Mouse (Mus musculus) Patski (cell line): ENCODE measurements around the gene Atp6v1b1. TPM values are rescaled to one million over a fixed set of nuclear protein-coding genes. Genes with fewer than 3 reads are reported as not detected.

ENCODE experiments used
- ATAC-seq: fragments of 100-300 bp; one replicate; pipeline ENCODE4 v1.8.0; 2021
- CTCF ChIA-PET: fragments of 350-600 bp; sonication (Branson Sonifier 250); formaldehyde crosslinking; loops from one replicate; lab custom pipeline; 2022; ENCODE audit warnings: inconsistent platforms; lab: Charles Lee
- POLR2A ChIA-PET: fragments of 350-600 bp; sonication (Branson Sonifier 250); formaldehyde crosslinking; loops from one replicate; lab custom pipeline; 2022; ENCODE audit warnings: antibody characterized with exemption, inconsistent platforms; lab: Charles Lee
- DNase-seq: peaks from one replicate; pipeline ENCODE4 v3.0.0-alpha.2; 2011; ENCODE audit warnings: low read depth, low spot score
- H3K27me3 ChIP-seq: fragments of 371-371 bp; one replicate; pipeline ENCODE4 v1.5.1; 2021
- CTCF ChIP-seq: fragments of 100-300 bp; IDR thresholded peaks from one replicate; pipeline ENCODE4 v1.5.1; 2021
- in situ Hi-C: fragments of 300-500 bp; cut with MboI; formaldehyde crosslinking; loops from 3 replicates; pipeline ENCODE4 v1.11.1; 2018; ENCODE audit warnings: low pct_unique_long_range_greater_than_20kb, mixed read lengths
- polyA plus RNA-seq: library from polyadenylated mRNA; unstranded; gene quantifications from one replicate; pipeline ENCODE4 v1.2.3, GENCODE M21; 2021

Atp6v1b1 gene
- polyA plus RNA-seq, result not detected

DNA sequence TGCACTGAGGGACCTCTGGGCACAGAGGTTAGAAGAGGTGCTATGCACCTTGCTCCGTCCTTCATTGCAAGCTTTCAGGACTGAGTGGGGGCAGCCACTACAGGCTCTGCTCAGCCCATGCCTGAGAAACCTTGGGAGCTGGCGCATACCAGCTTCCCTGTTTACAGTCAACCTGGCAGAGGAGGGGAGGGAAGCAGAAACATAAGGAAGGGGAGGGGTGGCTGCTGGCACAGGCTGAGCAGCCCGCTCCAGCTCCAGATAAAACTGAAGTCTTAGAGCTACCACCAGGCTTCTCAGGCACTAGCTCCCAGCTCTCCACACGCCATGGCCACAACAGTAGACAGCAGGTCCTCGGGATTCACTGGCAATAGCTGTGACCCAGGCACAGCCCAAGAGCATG lies at the start of gene Atp6v1b1:
Gene Atp6v1b1, plus strand, starts transcription at position 230 of the 400 bp plus-strand sequence.
- POLR2A ChIA-PET, result no interaction called here
- no peak for ATAC-seq
- no peak for TF ChIP-seq CTCF

DNA sequence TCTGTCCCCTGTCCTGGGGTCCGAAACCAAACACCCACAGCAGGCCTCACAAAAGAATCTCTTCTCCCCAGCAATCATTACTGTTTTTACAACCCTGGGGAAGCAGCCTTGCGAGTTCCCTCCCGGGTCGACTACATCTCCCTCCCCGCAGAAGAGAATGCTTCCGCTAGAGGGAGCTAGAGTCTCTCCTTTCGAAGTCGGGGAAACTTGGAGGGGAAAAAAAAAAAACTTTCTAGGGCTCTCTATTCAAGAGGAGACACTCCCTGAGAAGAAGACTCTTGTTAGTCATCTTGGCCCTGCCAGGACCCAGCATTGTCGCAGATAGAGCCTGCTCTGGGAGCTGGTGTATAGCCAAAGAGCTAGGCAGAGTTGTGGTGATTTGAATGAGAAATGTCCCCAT lies 49.0 kb upstream of the Atp6v1b1 start:
- ATAC-seq (no peak), DNase-seq (no peak)
- in situ Hi-C loops, result loop anchor here (5.0 kb wide), 1 partner anchor 83 kb away; the partner anchor contains the start of gene Tex261
- H3K27me3 ChIP-seq, result peaks cover 64% of the 10 kb centered on the region
- TF ChIP-seq CTCF, result peak; percentile 76
- ChIA-PET POLR2A (no interaction called here), CTCF (interaction anchor here (0.6 to 2.0 kb wide), 13 partner anchors 10 to 87 kb away, joined by 3 to 13 read pairs (median 3); no protein-coding TSS in a partner anchor)

More for the DNA sequence above, at the start of gene Atp6v1b1:
- CTCF ChIA-PET, result no interaction called here
- DNase-seq, result no peak
- H3K27me3 ChIP-seq, result peaks cover 21% of the 10 kb centered on the region
- in situ Hi-C loops, result no loop called here

DNA sequence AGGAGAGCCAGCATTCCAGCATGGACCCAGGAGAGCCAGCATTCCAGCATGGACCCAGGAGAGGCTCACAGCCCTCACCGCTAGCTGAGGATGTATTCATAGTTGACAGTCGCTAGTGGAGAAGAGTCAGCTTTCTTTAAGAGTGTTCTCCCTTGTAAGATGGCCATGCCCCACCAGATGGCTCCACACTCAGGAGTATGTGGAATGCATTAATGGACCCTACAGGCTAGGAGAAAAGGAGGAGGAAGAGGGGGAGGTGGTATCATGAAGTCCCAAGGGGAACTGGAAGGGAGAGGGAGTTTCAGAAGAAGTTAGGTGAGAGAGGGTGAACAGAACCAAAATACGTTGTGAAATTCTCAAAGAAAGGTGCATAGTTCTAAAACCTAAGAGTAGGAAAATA lies 47.1 kb upstream of the Atp6v1b1 start:
- peaks cover 65% of the 10 kb centered on the region for H3K27me3 ChIP-seq
- no peak for ATAC-seq
- no peak for DNase-seq
- ChIA-PET POLR2A (no interaction called here), CTCF (interaction anchor here (1.2 to 1.9 kb wide), 2 partner anchors 15 to 35 kb away, joined by 3 to 6 read pairs; no protein-coding TSS in a partner anchor)
- in situ Hi-C loops, result no loop called here
- no peak for TF ChIP-seq CTCF

DNA sequence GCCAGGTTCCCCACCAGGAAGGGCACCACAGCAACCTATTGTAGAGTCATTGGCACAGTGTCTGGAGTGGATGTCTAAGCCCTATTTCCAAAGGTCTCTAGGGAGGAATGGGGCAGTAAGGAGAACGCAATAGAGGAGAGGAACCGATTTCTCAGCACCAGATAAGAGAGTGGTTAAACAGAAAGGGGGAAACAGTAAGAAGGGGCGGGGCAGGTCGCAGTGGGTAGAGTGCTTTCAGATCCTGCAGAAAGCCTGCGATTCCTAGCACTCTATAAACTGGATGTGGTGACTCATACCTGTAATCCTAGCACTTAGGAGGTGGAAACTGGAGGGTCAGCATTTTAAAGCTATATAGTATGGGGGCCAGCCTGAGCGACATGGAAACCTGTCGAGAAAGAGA lies 46.1 kb upstream of the Atp6v1b1 start:
- ChIA-PET CTCF (interaction anchor here (1.2 kb wide), 1 partner anchor 14 kb away, joined by 3 read pairs; no protein-coding TSS in a partner anchor), POLR2A (no interaction called here)
- in situ Hi-C loops, result no loop called here
- peaks cover 72% of the 10 kb centered on the region for H3K27me3 ChIP-seq
- no peak for TF ChIP-seq CTCF
- ATAC-seq, result no peak
- no peak for DNase-seq

DNA sequence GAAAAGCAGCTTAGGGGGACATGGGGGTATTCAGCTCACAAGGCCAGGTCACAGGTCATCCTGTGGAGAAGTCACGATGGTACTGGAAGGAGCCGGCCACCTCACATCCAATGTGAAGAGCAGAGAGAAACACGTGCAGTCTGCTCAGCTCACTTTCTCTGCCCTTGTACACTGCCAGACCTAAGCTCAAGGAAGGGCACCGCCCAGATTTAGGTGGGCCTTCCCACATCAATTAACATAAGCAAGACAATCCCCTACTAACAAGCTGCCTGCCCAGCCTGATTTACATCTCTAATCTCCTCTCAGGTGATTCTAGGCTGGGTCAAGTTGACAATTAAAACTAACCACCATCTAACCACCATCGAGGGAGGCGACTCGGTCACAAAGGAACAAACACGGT lies 44.9 kb upstream of the Atp6v1b1 start:
- DNase-seq (no peak), ATAC-seq (no peak)
- H3K27me3 ChIP-seq, result peaks cover 74% of the 10 kb centered on the region
- TF ChIP-seq CTCF, result no peak
- ChIA-PET POLR2A (no interaction called here), CTCF (interaction anchor here (1.1 kb wide), 1 partner anchor 33 kb away, joined by 3 read pairs; no protein-coding TSS in a partner anchor)
- in situ Hi-C loops, result no loop called here

DNA sequence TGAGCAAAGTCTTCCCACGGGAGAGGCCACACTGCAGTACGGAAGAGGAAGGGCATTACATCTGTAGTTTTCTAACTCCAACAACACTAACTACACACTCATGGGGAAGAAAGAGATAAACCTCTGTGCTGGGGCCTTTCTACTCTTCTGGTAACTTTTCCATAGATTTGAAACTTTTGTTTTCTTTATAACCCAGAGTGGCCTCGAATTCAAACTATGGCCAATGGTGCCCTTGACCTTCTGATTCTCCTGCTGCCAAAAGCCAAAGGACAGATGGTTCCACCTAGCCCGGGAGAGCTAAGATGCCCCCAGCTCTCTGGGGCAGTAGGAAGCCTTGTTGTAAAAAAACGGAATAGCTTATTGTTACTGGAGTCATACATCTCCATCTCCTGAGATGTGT lies 42.8 kb upstream of the Atp6v1b1 start:
- in situ Hi-C loops, result no loop called here
- DNase-seq (no peak), ATAC-seq (no peak)
- ChIA-PET CTCF (no interaction called here), POLR2A (no interaction called here)
- no peak for TF ChIP-seq CTCF
- peaks cover 77% of the 10 kb centered on the region for H3K27me3 ChIP-seq

DNA sequence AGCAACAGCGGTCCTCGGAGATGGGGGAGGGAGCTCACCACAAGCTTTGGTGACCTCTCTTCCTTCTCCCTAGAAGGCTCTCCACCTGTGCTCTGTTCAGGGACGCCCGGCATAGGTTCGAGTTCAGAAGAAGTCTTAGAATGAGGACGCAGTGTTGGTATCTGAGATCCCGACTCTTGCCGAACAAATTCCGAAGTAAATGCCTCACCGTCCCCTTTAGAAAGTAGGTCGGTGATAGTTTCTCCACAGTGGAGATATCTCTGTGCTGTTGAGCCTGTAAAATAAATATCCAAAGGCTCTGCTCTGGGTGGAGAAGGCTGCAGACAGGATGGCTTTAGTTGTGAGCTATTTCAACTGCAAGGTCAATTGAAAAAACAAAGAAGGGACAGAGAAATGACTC lies 41.8 kb upstream of the Atp6v1b1 start:
- ChIA-PET CTCF (interaction anchor here (1.0 kb wide), 1 partner anchor 28 kb away, joined by 3 read pairs; no protein-coding TSS in a partner anchor), POLR2A (interaction anchor here (0.6 to 0.7 kb wide), 2 partner anchors 23 to 491 kb away, joined by 3 read pairs; no protein-coding TSS in a partner anchor)
- TF ChIP-seq CTCF, result no peak
- peaks cover 73% of the 10 kb centered on the region for H3K27me3 ChIP-seq
- DNase-seq, result no peak
- in situ Hi-C loops, result no loop called here
- ATAC-seq, result no peak

DNA sequence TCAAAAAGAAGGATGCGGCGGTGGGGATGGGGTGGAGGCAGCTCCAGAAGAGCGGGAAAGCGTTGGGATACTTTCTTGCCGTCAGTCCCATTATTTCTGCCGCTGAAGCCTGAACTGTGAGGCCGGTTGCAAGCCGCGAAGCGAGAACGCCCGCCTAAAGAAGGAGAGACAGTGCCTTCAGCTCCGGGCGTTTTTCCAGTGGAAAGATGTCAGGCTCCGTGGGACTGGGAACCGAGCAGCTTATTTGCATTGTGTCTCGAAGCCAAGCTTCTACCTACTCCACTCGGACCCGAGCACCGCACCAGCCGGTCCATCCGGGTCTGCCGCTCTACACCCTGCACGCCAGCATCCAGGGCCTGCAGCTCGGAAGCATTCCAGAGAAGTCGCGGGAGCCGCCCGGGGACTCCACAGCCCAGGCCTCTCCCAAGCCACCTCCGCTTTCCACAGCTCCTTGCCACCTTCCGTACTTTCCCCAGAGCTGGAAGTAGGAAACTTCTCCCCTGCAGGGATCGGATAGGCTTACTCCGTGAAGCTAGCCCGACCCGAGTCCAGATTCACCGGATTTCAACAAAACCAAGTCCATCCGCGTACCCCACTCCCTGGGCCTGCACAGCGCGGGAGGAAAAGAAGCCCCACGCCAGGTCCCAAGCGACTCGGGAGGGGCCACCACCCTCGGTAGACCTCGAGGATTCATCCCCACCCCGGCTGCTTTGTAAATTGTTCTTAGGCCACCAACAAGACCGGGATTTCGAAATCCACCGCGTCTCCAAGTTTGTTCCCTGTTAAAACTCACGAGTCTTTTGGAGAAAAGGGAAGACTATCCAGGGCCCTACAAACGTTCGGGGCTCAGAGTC lies 40.4 kb upstream of the Atp6v1b1 start:
- ATAC-seq (no peak), DNase-seq (no peak)
- POLR2A ChIA-PET, result no interaction called here
- H3K27me3 ChIP-seq, result peaks cover 74% of the 10 kb centered on the region
- TF ChIP-seq CTCF, result no peak
- in situ Hi-C loops, result no loop called here
- CTCF ChIA-PET, result interaction anchor here (1.3 kb wide), 1 partner anchor 29 kb away, joined by 4 read pairs; no protein-coding TSS in a partner anchor

DNA sequence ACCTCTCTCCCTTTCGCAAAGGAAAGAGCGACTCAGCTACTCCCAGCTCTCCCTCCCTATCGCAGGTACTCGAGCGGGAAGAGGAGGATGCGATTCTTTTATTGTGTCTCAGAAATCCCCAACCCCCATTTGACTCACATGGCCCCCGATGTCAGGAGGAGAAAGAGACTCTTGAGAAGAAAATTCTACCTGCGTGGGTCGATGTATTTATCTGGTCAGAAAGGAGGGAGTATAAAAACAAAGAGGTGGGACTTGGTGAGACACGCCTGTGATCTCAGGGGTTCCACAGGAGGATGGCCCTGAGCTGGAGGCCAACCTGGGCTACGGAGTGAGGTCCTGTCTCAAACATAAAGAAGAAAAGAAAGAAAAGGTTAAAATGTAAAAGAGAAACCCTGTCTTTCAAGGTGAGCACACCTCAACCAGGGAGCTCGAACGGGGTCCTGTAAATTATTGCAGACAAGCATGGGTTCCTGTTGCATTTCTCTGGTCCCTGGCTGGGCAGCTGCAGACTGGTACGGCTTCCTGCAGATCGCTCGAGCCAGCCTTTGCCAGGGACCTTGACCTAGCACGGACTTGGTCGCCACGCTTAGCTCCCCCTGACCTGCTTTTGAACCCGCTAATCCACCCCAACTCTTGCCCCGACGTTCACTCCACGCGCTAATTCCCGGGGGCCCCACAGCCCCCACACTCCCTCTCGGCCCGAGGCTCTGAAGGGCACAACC lies 39.6 kb upstream of the Atp6v1b1 start:
- DNase-seq (no peak), ATAC-seq (no peak)
- POLR2A ChIA-PET, result interaction anchor here (0.5 kb wide), 1 partner anchor 153 kb away, joined by 4 read pairs; no protein-coding TSS in a partner anchor
- no peak for TF ChIP-seq CTCF
- in situ Hi-C loops, result no loop called here
- CTCF ChIA-PET, result interaction anchor here (1.3 to 1.4 kb wide), 2 partner anchors 9 to 28 kb away, joined by 4 read pairs; no protein-coding TSS in a partner anchor
- peaks cover 75% of the 10 kb centered on the region for H3K27me3 ChIP-seq

DNA sequence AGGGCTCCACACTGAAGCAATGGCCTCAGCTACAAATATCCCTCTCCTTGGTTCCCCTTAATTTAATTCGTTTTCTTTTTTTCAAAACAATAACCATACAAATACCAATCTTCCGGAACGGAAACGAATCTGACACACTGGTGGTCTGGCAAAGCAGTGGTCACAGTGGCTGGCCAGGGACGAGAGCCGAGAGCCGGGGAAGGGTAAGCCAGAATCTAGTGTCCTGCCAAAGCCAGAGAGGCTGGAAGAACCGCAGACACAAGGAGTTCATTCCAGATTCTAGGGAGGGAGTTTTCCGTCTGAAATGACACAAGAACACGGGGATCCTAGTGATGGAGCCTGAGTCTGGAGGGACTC lies 39.1 kb upstream of the Atp6v1b1 start:
- H3K27me3 ChIP-seq, result peaks cover 75% of the 10 kb centered on the region
- DNase-seq, result no peak
- CTCF ChIA-PET, result interaction anchor here (1.4 kb wide), 1 partner anchor 10 kb away, joined by 4 read pairs; no protein-coding TSS in a partner anchor
- no peak for ATAC-seq
- TF ChIP-seq CTCF, result no peak
- POLR2A ChIA-PET, result interaction anchor here (0.5 kb wide), 1 partner anchor 152 kb away, joined by 4 read pairs; no protein-coding TSS in a partner anchor
- in situ Hi-C loops, result no loop called here
